Mouse (Mus musculus) MEL (cell line): ENCODE results near the gene Gorab.

Experiments used
- POLR2A ChIP-seq, 2 experiments: IDR thresholded peaks; 2 replicates each; pipeline ENCODE4 v1.6.1; 2011 to 2012; ENCODE audit warnings: low read length in 2 of 2, mild to moderate bottlenecking in 2 of 2, control low read depth in 1 of 2, improper control_type of control experiment in 1 of 2, low read depth in 1 of 2, moderate library complexity in 1 of 2; ENCODE audit not compliant: control insufficient read depth in 1 of 2, insufficient read depth in 1 of 2, poor library complexity in 1 of 2
- POLR2AphosphoS5 ChIP-seq: IDR thresholded peaks from 2 replicates; pipeline ENCODE4 v1.6.1; 2012; ENCODE audit warnings: low read depth, borderline replicate concordance, mild to moderate bottlenecking, inconsistent platforms, low read length, moderate library complexity, mixed read lengths
- TCF12 ChIP-seq: IDR thresholded peaks from 2 replicates; pipeline ENCODE4 v1.6.1; 2014; ENCODE audit warnings: low read depth, mild to moderate bottlenecking, inconsistent platforms, low read length, improper control_type of control experiment, moderate library complexity

- no peak for TF ChIP-seq TCF12
- TF ChIP-seq POLR2AphosphoS5, result no peak
- TF ChIP-seq POLR2A (IDR thresholded peaks at IDR 0.05; ENCODE audit: control insufficient read depth in 1 of 2, insufficient read depth in 1 of 2, low read depth in 1 of 2, low read length in 2 of 2, poor library complexity in 1 of 2), result no peak
Observed at GRCm38 (mm10) chr1:163361376-163361775, 42.1 kb downstream of the Gorab start.
